34 mouse cellular contexts compared by ENCODE assay signal in genomic region chr6:141541136-141541535, GRCm38 (mm10). TPM values are rescaled to one million over a fixed set of nuclear protein-coding genes. Genes with fewer than 3 reads are reported as not detected.
DNase-seq lines count a peak whose midpoint lies in the region; ATAC-seq and TF ChIP-seq lines count a peak whose summit lies in the region.
"Had no signal": no experiment of that assay in that cellular context is flagged by ENCODE, and none has a peak within 500 bp of the region (broad histone marks: within the 10 kb centered on the region; RNA-seq: fewer than 3 reads in every experiment).

No protein-coding gene starts in this region.

- intact Hi-C loops in heart, postnatal 36 days (cut with DNase I): no loop called here

- ATAC-seq in forebrain, embryonic 14.5 days: no peak
- no peak for ATAC-seq in forebrain, embryonic 15.5 days (replicated peaks)
- peak; percentile 61; the same call in 1 of the 2 replicates for ATAC-seq in heart, embryonic 12.5 days (ENCODE audit: insufficient number of reproducible peaks, low FRiP score)
- ATAC-seq in heart, postnatal 0 days (ENCODE audit: insufficient read depth, low read depth): peak; percentile 79
- ATAC-seq: forebrain, embryonic 16.5 days; lung, postnatal 0 days had no signal

- 84% methylated on average over 1 of the region's 1 CpGs for WGBS in forebrain, embryonic 14.5 days
- WGBS in forebrain, embryonic 15.5 days: 73% methylated on average over 1 of the region's 1 CpGs
- 24% methylated on average over 1 of the region's 1 CpGs for WGBS in heart, embryonic 12.5 days
- 24% methylated on average over 1 of the region's 1 CpGs for WGBS in heart, postnatal 0 days
- WGBS in thymus, adult 2 months: 78% methylated on average over 1 of the region's 1 CpGs

- no peaks in the 10 kb centered on the region for H3K4me1 ChIP-seq in forebrain, embryonic 14.5 days (ENCODE audit: control insufficient read depth, insufficient read depth, low read length)
- no peaks in the 10 kb centered on the region for H3K4me1 ChIP-seq in forebrain, embryonic 15.5 days
- H3K4me1 ChIP-seq in heart, embryonic 12.5 days (replicated peaks): peaks cover 14% of the 10 kb centered on the region
- peaks cover 8% of the 10 kb centered on the region for H3K4me1 ChIP-seq in heart, postnatal 0 days (ENCODE audit: control insufficient read depth, insufficient read depth)
- no peaks in the 10 kb centered on the region for H3K4me1 ChIP-seq in thymus, adult 2 months (replicated peaks; ENCODE audit: control insufficient read depth, insufficient read depth, low read length)
- H3K4me1 ChIP-seq: embryonic facial prominence, embryonic 12.5 days; hindbrain, embryonic 12.5 days; liver, embryonic 13.5 days; megakaryocyte, embryonic 14.5 days; midbrain, embryonic 12.5 days; neural tube, embryonic 12.5 days had no signal

- no peak overlapping the region for H3K4me2 ChIP-seq in forebrain, embryonic 14.5 days (ENCODE audit: low read length)
- no peak overlapping the region for H3K4me2 ChIP-seq in forebrain, embryonic 15.5 days (replicated peaks)
- H3K4me2 ChIP-seq in heart, embryonic 12.5 days: no peak overlapping the region
- H3K4me2 ChIP-seq in heart, postnatal 0 days (ENCODE audit: low read depth, low read length): no peak overlapping the region
- H3K4me2 ChIP-seq: embryonic facial prominence, embryonic 12.5 days; hindbrain, embryonic 12.5 days; kidney, embryonic 15.5 days; limb, embryonic 15.5 days; liver, embryonic 13.5 days; midbrain, embryonic 12.5 days; neural tube, embryonic 12.5 days had no signal

- TF ChIP-seq POLR2A in thymus, adult 2 months (IDR thresholded peaks at IDR 0.05; ENCODE audit: control insufficient read depth, extremely low read depth, insufficient read depth, low read length, poor library complexity): no peak

- TF ChIP-seq CTCF in heart, postnatal 0 days (IDR thresholded peaks at IDR 0.05; ENCODE audit: low read depth): no peak
- no peak for TF ChIP-seq CTCF in thymus, adult 2 months (IDR thresholded peaks at IDR 0.05; ENCODE audit: borderline replicate concordance, control insufficient read depth, extremely low read depth, insufficient read depth, low read length, poor library complexity)

- TF ChIP-seq EP300 in heart, postnatal 0 days (IDR thresholded peaks at IDR 0.05; ENCODE audit: low read depth): 0 out of 2 replicates have a peak, but pooled peaks have one; percentile 52

- DNase-seq in forebrain, embryonic 14.5 days (ENCODE audit: low spot score): peak; percentile 13
- peak; percentile 21 to 29 for DNase-seq in heart, adult 9 months (ENCODE audit: low spot score in 2 of 2)
- DNase-seq in heart, postnatal 36 days: no peak
- DNase-seq in heart, postnatal 0 days (ENCODE audit: low spot score): peak; percentile 74
- DNase-seq in thymus, adult 2 months: no peak
- no peak for DNase-seq in thymus, postnatal 0 days (ENCODE audit: low spot score)
- DNase-seq: adrenal gland, postnatal 10 days; cerebellum, adult 11-12 months; cerebellum, adult 9-11 months; embryo, embryonic 11 days; gastrocnemius, postnatal 10 days; kidney, adult 18-20 months; kidney, postnatal 25 days; left cerebral cortex, postnatal 4 days; liver, embryonic 13.5 days; lung, adult 18-20 months; lung, postnatal 4 days; right cerebral cortex, postnatal 4 days had no signal

- H3K9me3 ChIP-seq in forebrain, embryonic 14.5 days (replicated peaks; ENCODE audit: control insufficient read depth, low read length): no peaks in the 10 kb centered on the region
- no peaks in the 10 kb centered on the region for H3K9me3 ChIP-seq in forebrain, embryonic 15.5 days
- no peaks in the 10 kb centered on the region for H3K9me3 ChIP-seq in heart, embryonic 12.5 days (replicated peaks)
- no peaks in the 10 kb centered on the region for H3K9me3 ChIP-seq in heart, postnatal 0 days (replicated peaks; ENCODE audit: control insufficient read depth, low read length)
- H3K9me3 ChIP-seq: embryonic facial prominence, embryonic 12.5 days; hindbrain, embryonic 12.5 days; kidney, embryonic 15.5 days; limb, embryonic 15.5 days; liver, embryonic 13.5 days; midbrain, embryonic 12.5 days; neural tube, embryonic 12.5 days had no signal

- H3K4me3 ChIP-seq in forebrain, embryonic 14.5 days (ENCODE audit: low read depth, low read length): no peak overlapping the region
- no peak overlapping the region for H3K4me3 ChIP-seq in forebrain, embryonic 15.5 days
- H3K4me3 ChIP-seq in heart, embryonic 12.5 days: no peak overlapping the region
- no peak overlapping the region for H3K4me3 ChIP-seq in heart, postnatal 0 days (ENCODE audit: low read depth, low read length)
- H3K4me3 ChIP-seq in thymus, adult 2 months (ENCODE audit: control insufficient read depth, insufficient read depth, low read length): no peak overlapping the region
- H3K4me3 ChIP-seq: embryonic facial prominence, embryonic 12.5 days; hindbrain, embryonic 12.5 days; kidney, embryonic 15.5 days; limb, embryonic 15.5 days; liver, embryonic 13.5 days; megakaryocyte, embryonic 14.5 days; midbrain, embryonic 12.5 days; myocyte; neural tube, embryonic 12.5 days had no signal

- H3K27ac ChIP-seq in forebrain, embryonic 14.5 days (ENCODE audit: low read depth, low read length): no peak overlapping the region
- no peak overlapping the region for H3K27ac ChIP-seq in forebrain, embryonic 15.5 days (replicated peaks)
- peak overlapping the region; percentile 40; the same call in 1 of the 2 replicates for H3K27ac ChIP-seq in heart, embryonic 12.5 days (ENCODE audit: poor library complexity, severe bottlenecking)
- no peak overlapping the region for H3K27ac ChIP-seq in heart, postnatal 0 days (ENCODE audit: low read depth)
- no peak overlapping the region for H3K27ac ChIP-seq in thymus, adult 2 months (ENCODE audit: control insufficient read depth, insufficient read depth, low read length)
- H3K27ac ChIP-seq: embryonic facial prominence, embryonic 12.5 days; hindbrain, embryonic 12.5 days; kidney, embryonic 15.5 days; limb, embryonic 15.5 days; liver, embryonic 13.5 days; midbrain, embryonic 12.5 days; neural tube, embryonic 12.5 days; stomach, postnatal 0 days had no signal

- no peak overlapping the region for H3K9ac ChIP-seq in forebrain, embryonic 14.5 days (ENCODE audit: low read length)
- H3K9ac ChIP-seq in forebrain, embryonic 15.5 days (replicated peaks): no peak overlapping the region
- H3K9ac ChIP-seq in heart, embryonic 12.5 days: no peak overlapping the region
- no peak overlapping the region for H3K9ac ChIP-seq in heart, postnatal 0 days (replicated peaks; ENCODE audit: low read depth, low read length)
- H3K9ac ChIP-seq: embryonic facial prominence, embryonic 12.5 days; hindbrain, embryonic 12.5 days; kidney, embryonic 15.5 days; limb, embryonic 15.5 days; liver, embryonic 13.5 days; midbrain, embryonic 12.5 days; neural tube, embryonic 12.5 days had no signal

- no peaks in the 10 kb centered on the region for H3K27me3 ChIP-seq in forebrain, embryonic 14.5 days (replicated peaks; ENCODE audit: control insufficient read depth, insufficient read depth, low read length)
- no peaks in the 10 kb centered on the region for H3K27me3 ChIP-seq in forebrain, embryonic 15.5 days
- H3K27me3 ChIP-seq in heart, embryonic 12.5 days (replicated peaks): no peaks in the 10 kb centered on the region
- no peaks in the 10 kb centered on the region for H3K27me3 ChIP-seq in heart, postnatal 0 days (ENCODE audit: control insufficient read depth, insufficient read depth, low read length)
- H3K27me3 ChIP-seq in thymus, adult 2 months (ENCODE audit: control insufficient read depth, insufficient read depth, low read length): no peaks in the 10 kb centered on the region
- H3K27me3 ChIP-seq: embryonic facial prominence, embryonic 12.5 days; hindbrain, embryonic 12.5 days; kidney, embryonic 15.5 days; limb, embryonic 15.5 days; liver, embryonic 13.5 days; megakaryocyte, embryonic 14.5 days; midbrain, embryonic 12.5 days; neural tube, embryonic 12.5 days had no signal

- no peaks in the 10 kb centered on the region for H3K36me3 ChIP-seq in forebrain, embryonic 14.5 days (ENCODE audit: control insufficient read depth, insufficient read depth, low read length)
- H3K36me3 ChIP-seq in forebrain, embryonic 15.5 days: no peaks in the 10 kb centered on the region
- no peaks in the 10 kb centered on the region for H3K36me3 ChIP-seq in heart, embryonic 12.5 days
- no peaks in the 10 kb centered on the region for H3K36me3 ChIP-seq in heart, postnatal 0 days (replicated peaks; ENCODE audit: control insufficient read depth, insufficient read depth, low read length)
- no peaks in the 10 kb centered on the region for H3K36me3 ChIP-seq in thymus, adult 2 months (ENCODE audit: control insufficient read depth, insufficient read depth, low read length)
- H3K36me3 ChIP-seq: embryonic facial prominence, embryonic 12.5 days; G1E; hindbrain, embryonic 12.5 days; kidney, embryonic 15.5 days; limb, embryonic 15.5 days; liver, embryonic 13.5 days; midbrain, embryonic 12.5 days; neural tube, embryonic 12.5 days had no signal

RNA-seq across cellular contexts. Expression of gene Slco1c1, which starts 17.0 kb away (rescaled TPM):
- polyA plus RNA-seq in forebrain, embryonic 14.5 days (2014; fragmentation: Nextera tagmentation; extraction: Ambion mirVana): 13.5 and 19.3 TPM in 2 replicates
- 15.6 and 19.6 TPM in 2 replicates for polyA plus RNA-seq in forebrain, embryonic 15.5 days (2015; fragmentation: Nextera tagmentation; extraction: Ambion mirVana)
- under 1 TPM; 0.44 to 0.62 TPM for total RNA-seq in heart, postnatal 36 days (2021)
- polyA plus RNA-seq in heart, embryonic 12.5 days (2016; fragmentation: Nextera tagmentation; extraction: Ambion mirVana): 0.10 and 0.13 TPM in 2 replicates
- 0.04 TPM in 1 of 2 replicates, not detected in the other for total RNA-seq in heart, postnatal 0 days (2014; rRNA removed; ENCODE audit: low replicate concordance)
- 0.71 TPM in 2 replicates for polyA plus RNA-seq in heart, postnatal 0 days (2015; fragmentation: Nextera tagmentation; extraction: Ambion mirVana)
- polyA plus RNA-seq in thymus, adult 2 months (2012; rRNA removed): 0.04 TPM in 1 of 2 replicates, not detected in the other
- 0.04 TPM in 1 of 2 replicates, not detected in the other for polyA plus RNA-seq in thymus, postnatal 0 days (2015; fragmentation: Nextera tagmentation; extraction: Ambion mirVana)
- total RNA-seq: granulocyte monocyte progenitor cell, adult 5-6 weeks had no signal
- polyA plus RNA-seq: G1E; liver, embryonic 13.5 days; myocyte; spleen, adult 2 months had no signal

Comparison
In these comparisons a context has a peak if more than half of its experiments do, and no peak if none do; other contexts are left out.
1. DNase-seq: peak in forebrain, embryonic 14.5 days (single experiment), heart, adult 9 months (2 of 2) and heart, postnatal 0 days (single experiment); none in heart, postnatal 36 days (0 of 2), thymus, adult 2 months (single experiment) and thymus, postnatal 0 days (single experiment).
2. ATAC-seq: peak in heart, embryonic 12.5 days (single experiment) and heart, postnatal 0 days (single experiment); none in forebrain, embryonic 14.5 days (single experiment) and forebrain, embryonic 15.5 days (single experiment).